Comparison of ENCODE assay signal across 8 mouse cellular contexts in genomic region chr15:36364757-36365156, GRCm38 (mm10).
"Had no signal": no experiment of that assay in that cellular context is flagged by ENCODE, and none has a peak within 500 bp of the region (broad histone marks: within the 10 kb centered on the region; RNA-seq: fewer than 3 reads in every experiment).

No protein-coding gene starts in this region.

- H3K27me3 ChIP-seq: kidney, embryonic 15.5 days; limb, embryonic 15.5 days; midbrain, embryonic 13.5 days had no signal

- H3K4me2 ChIP-seq: kidney, embryonic 15.5 days; limb, embryonic 15.5 days; midbrain, embryonic 13.5 days had no signal

- ATAC-seq: midbrain, embryonic 13.5 days had no signal

- H3K4me3 ChIP-seq: kidney, embryonic 15.5 days; left cerebral cortex, adult 2 months; limb, embryonic 15.5 days; midbrain, embryonic 13.5 days had no signal

- H3K9me3 ChIP-seq: kidney, embryonic 15.5 days; limb, embryonic 15.5 days; midbrain, embryonic 13.5 days had no signal

- H3K36me3 ChIP-seq: kidney, embryonic 15.5 days; limb, embryonic 15.5 days; midbrain, embryonic 13.5 days had no signal

- DNase-seq: kidney, adult 2 months; kidney, postnatal 14 days; right cerebral cortex, postnatal 25 days; thymus, postnatal 4 days had no signal

- H3K9ac ChIP-seq: kidney, embryonic 15.5 days; limb, embryonic 15.5 days; midbrain, embryonic 13.5 days had no signal

- H3K27ac ChIP-seq: kidney, embryonic 15.5 days; left cerebral cortex, adult 2 months; limb, embryonic 15.5 days; midbrain, embryonic 13.5 days had no signal
